Mouse (Mus musculus) intestine, postnatal 0 days (tissue): ENCODE measurements around the gene Yes1. TPM values are rescaled to one million over a fixed set of nuclear protein-coding genes. Genes with fewer than 3 reads are reported as not detected.

ENCODE experiments used
- ATAC-seq: fragments of 200-750 bp; cut with Nextera tagmentation; 2 replicates; pipeline ENCODE4 v1.8.0; 2017; ENCODE audit warnings: mild to moderate bottlenecking, moderate TSS enrichment, moderate library complexity
- H3K27ac ChIP-seq: fragments of 300-500 bp; sonication (generic); 2 replicates; pipeline ENCODE4 v1.5.1; 2014; ENCODE audit warnings: mild to moderate bottlenecking, low read depth, low read length, moderate library complexity
- H3K27me3 ChIP-seq: fragments of 300-500 bp; sonication (generic); replicated peaks from 2 replicates; pipeline ENCODE4 v1.6.1; 2014; ENCODE audit warnings: low read length, mixed read lengths; ENCODE audit not compliant: control insufficient read depth, insufficient read depth
- H3K36me3 ChIP-seq: fragments of 300-500 bp; sonication (generic); 2 replicates; pipeline ENCODE4 v1.6.1; 2014; ENCODE audit warnings: mild to moderate bottlenecking, moderate library complexity; ENCODE audit not compliant: control insufficient read depth, insufficient read depth
- H3K4me1 ChIP-seq: fragments of 300-500 bp; sonication (generic); replicated peaks from 2 replicates; pipeline ENCODE4 v1.6.1; 2014; ENCODE audit warnings: antibody characterized with exemption, low read length, mixed read lengths; ENCODE audit not compliant: control insufficient read depth, insufficient read depth
- H3K4me2 ChIP-seq: fragments of 300-500 bp; sonication (generic); replicated peaks from 2 replicates; pipeline ENCODE4 v1.6.1; 2014; ENCODE audit warnings: low read depth, mild to moderate bottlenecking, moderate library complexity
- H3K4me3 ChIP-seq: fragments of 300-500 bp; sonication (generic); 2 replicates; pipeline ENCODE4 v1.5.1; 2014; ENCODE audit warnings: low read depth, low read length
- H3K9ac ChIP-seq: fragments of 300-500 bp; sonication (generic); 2 replicates; pipeline ENCODE4 v1.6.1; 2014; ENCODE audit warnings: mild to moderate bottlenecking, low read depth, low read length
- H3K9me3 ChIP-seq: fragments of 300-500 bp; sonication (generic); 2 replicates; pipeline ENCODE4 v1.6.1; 2016; ENCODE audit warnings: mixed run types; ENCODE audit not compliant: control insufficient read depth
- CTCF ChIP-seq: sonication (generic); IDR thresholded peaks from 2 replicates; pipeline ENCODE4 v1.5.1; 2016; ENCODE audit warnings: low read depth, mild to moderate bottlenecking, control low read depth, antibody characterized with exemption, moderate library complexity
- WGBS: fragments of 180-500 bp; shearing (Covaris S2); extraction: QIAGEN DNeasy Blood & Tissue Kit; methylation state at CpG from one replicate; pipeline ENCODE4 v1.1.7; 2014; 5-methylcytosine and 5-hydroxymethylcytosine counted together
- polyA plus RNA-seq: library from polyadenylated mRNA; unstranded; fragments of >200 nt; fragmentation: Nextera tagmentation; extraction: Ambion mirVana; gene quantifications from 2 replicates; pipeline ENCODE4 v1.2.1, GENCODE M21; 2015

The Yes1 gene
- polyA plus RNA-seq, 1 experiment from 2014 or later = 16.6 TPM

- WGBS = 33% methylated on average over 5 of the region's 5 CpGs
- no peak overlapping the region for H3K9ac ChIP-seq
- no peaks in the 10 kb centered on the region for H3K36me3 ChIP-seq
- no peaks in the 10 kb centered on the region for H3K27me3 ChIP-seq
- H3K4me2 ChIP-seq = no peak overlapping the region
- H3K9me3 ChIP-seq = no peaks in the 10 kb centered on the region
- peak overlapping the region; percentile 54; the same call in 1 of the 2 replicates for H3K27ac ChIP-seq
- peak; percentile 90 for ATAC-seq
- H3K4me3 ChIP-seq = no peak overlapping the region
- H3K4me1 ChIP-seq = no peaks in the 10 kb centered on the region
- TF ChIP-seq CTCF = peak; percentile 44
These were observed 86.4 kb downstream of the Yes1 start for GRCm38 (mm10) chr5:32697208-32697867.

GRCm38 (mm10) chr5:32706226-32706780, 95.3 kb downstream of the Yes1 start:
- Histone ChIP-seq H3K9me3 (no peaks in the 10 kb centered on the region), H3K9ac (no peak overlapping the region), H3K4me2 (no peak overlapping the region), H3K4me1 (no peaks in the 10 kb centered on the region), H3K4me3 (no peak overlapping the region), H3K27me3 (no peaks in the 10 kb centered on the region), H3K36me3 (no peaks in the 10 kb centered on the region), H3K27ac (no peak overlapping the region)
- WGBS = 41% methylated on average over 2 of the region's 2 CpGs
- no peak for TF ChIP-seq CTCF
- peak; percentile 81 for ATAC-seq

DNA sequence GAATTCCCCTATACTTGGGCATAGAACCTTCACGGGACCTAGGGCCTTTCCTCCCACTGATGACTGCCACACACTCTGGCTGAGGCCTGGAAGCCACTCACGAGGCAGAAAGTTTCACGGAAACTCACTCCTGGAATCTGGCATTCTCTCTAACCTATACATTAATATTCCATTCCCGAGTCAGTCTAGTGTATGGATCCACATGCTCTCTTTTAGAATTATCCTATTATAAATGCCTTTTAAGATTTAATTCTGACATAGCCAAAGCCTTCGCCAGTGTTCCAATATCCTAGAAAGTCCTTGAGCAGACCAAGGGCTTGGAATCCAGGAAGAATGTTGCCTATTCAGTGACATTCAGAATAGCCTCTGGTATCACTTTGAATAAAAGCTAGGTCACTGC, 100.5 kb downstream of the Yes1 start:
- TF ChIP-seq CTCF = no peak
- WGBS = 80% methylated on average over 5 of the region's 5 CpGs

GRCm38 (mm10) chr5:32712221-32713041, 101.5 kb downstream of the Yes1 start:
- no peak overlapping the region for H3K4me3 ChIP-seq
- no peaks in the 10 kb centered on the region for H3K27me3 ChIP-seq
- H3K9me3 ChIP-seq = no peaks in the 10 kb centered on the region
- H3K4me1 ChIP-seq = no peaks in the 10 kb centered on the region
- H3K4me2 ChIP-seq = peak overlapping the region; percentile 66; the same call in 1 of the 2 replicates
- H3K27ac ChIP-seq = no peak overlapping the region
- H3K36me3 ChIP-seq = no peaks in the 10 kb centered on the region
- TF ChIP-seq CTCF = no peak
- H3K9ac ChIP-seq = no peak overlapping the region
- 62% methylated on average over 4 of the region's 4 CpGs for WGBS
- ATAC-seq = no peak

More for the DNA sequence above, 100.5 kb downstream of the Yes1 start:
- no peaks in the 10 kb centered on the region for H3K9me3 ChIP-seq
- H3K9ac ChIP-seq = no peak overlapping the region
- no peaks in the 10 kb centered on the region for H3K36me3 ChIP-seq
- no peak overlapping the region for H3K4me3 ChIP-seq
- H3K4me2 ChIP-seq = no peak overlapping the region
- H3K4me1 ChIP-seq = no peaks in the 10 kb centered on the region
- ATAC-seq = no peak
- no peaks in the 10 kb centered on the region for H3K27me3 ChIP-seq
- H3K27ac ChIP-seq = peak overlapping the region; percentile 5; the same call in 1 of the 2 replicates

DNA sequence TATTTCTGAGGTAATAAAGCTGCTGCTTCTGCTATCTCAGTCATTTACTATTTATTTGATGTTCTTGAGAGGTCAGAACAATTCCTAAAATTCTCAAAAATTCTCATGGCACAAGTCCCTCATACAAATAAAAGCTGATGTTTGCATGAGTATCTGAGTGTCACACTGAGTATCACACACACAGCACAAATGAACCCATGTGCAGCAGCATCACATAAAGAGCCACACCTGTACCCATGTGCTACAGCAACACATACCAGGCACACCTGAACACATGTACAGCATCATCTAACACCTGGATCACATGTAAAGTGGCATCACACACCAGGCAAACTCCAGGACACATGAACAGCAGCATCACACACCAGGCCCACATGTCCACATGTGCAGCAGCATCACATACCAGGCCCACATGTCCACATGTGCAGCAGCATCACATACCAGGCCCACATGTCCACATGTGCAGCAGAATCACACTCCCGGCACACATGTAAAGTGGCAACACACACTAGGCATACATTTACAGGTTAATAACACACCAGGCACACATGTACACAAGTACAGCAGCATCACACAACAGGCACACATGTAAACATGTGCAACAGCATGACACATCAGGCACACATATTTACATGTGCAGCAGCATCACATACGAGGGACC, 102.2 kb downstream of the Yes1 start:
- TF ChIP-seq CTCF = no peak
- Histone ChIP-seq H3K9ac (peak overlapping the region; percentile 50), H3K4me3 (peak overlapping the region; percentile 52), H3K36me3 (no peaks in the 10 kb centered on the region), H3K27ac (peak overlapping the region; percentile 91), H3K27me3 (no peaks in the 10 kb centered on the region), H3K4me1 (no peaks in the 10 kb centered on the region), H3K9me3 (no peaks in the 10 kb centered on the region), H3K4me2 (peak overlapping the region; percentile 66)
- ATAC-seq = no peak
- WGBS = 18% methylated on average over 2 of the region's 2 CpGs
